Mouse (Mus musculus) heart, postnatal 0 days (tissue): ENCODE measurements around the gene Clcf1.

Experiments used
- CTCF ChIP-seq: IDR thresholded peaks from 2 replicates; pipeline ENCODE4 v1.5.1; 2016; ENCODE audit warnings: antibody characterized with exemption, control low read depth, low read depth
- EP300 ChIP-seq: IDR thresholded peaks from 2 replicates; pipeline ENCODE4 v1.6.1; 2016; ENCODE audit warnings: antibody characterized with exemption, low read depth

- TF ChIP-seq CTCF (no peak), EP300 (no peak)
These were observed 23.2 kb upstream of the Clcf1 start, which contains the start of gene Tbc1d10c for GRCm38 (mm10) chr19:4190831-4191334.
